Mouse (Mus musculus): ENCODE results near the gene Actrt2.

Actrt2 gene

GRCm38 (mm10) chr4:154638320-154638886 is 29.3 kb downstream of the Actrt2 start:
- no peak for DNase-seq (ENCODE audit: low spot score)

GRCm38 (mm10) chr4:154637468-154638319 is 30.0 kb downstream of the Actrt2 start:
- DNase-seq (ENCODE audit: low spot score) = no peak

- peak; percentile 35 for DNase-seq (ENCODE audit: low spot score)
Observed at GRCm38 (mm10) chr4:154636721-154637311, 30.9 kb downstream of the Actrt2 start, which contains the start of gene Prdm16. Gene Prdm16 (minus strand): TSS chr4:154636873.

DNA sequence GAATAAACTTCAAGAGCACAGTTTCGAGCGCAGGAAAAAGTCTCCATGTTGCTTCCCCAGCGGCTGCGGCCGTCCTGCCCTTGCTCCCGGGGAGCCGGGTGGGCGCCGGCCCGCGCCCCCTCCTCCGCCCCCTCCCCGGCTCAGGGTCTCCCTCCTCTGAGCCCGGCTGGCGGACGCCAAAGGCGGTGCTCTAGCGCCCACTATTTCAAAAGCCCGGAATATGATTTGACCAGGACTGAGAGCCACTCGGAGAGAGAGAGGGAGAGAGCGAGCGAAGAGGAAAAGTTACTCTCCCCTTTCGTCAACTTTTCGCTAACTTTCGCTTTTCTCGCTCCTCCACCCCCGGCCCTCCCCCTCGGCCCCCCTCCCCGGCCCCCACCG is 31.6 kb downstream of the Actrt2 start:
- peak; percentile 75 for DNase-seq (ENCODE audit: low spot score)

DNA sequence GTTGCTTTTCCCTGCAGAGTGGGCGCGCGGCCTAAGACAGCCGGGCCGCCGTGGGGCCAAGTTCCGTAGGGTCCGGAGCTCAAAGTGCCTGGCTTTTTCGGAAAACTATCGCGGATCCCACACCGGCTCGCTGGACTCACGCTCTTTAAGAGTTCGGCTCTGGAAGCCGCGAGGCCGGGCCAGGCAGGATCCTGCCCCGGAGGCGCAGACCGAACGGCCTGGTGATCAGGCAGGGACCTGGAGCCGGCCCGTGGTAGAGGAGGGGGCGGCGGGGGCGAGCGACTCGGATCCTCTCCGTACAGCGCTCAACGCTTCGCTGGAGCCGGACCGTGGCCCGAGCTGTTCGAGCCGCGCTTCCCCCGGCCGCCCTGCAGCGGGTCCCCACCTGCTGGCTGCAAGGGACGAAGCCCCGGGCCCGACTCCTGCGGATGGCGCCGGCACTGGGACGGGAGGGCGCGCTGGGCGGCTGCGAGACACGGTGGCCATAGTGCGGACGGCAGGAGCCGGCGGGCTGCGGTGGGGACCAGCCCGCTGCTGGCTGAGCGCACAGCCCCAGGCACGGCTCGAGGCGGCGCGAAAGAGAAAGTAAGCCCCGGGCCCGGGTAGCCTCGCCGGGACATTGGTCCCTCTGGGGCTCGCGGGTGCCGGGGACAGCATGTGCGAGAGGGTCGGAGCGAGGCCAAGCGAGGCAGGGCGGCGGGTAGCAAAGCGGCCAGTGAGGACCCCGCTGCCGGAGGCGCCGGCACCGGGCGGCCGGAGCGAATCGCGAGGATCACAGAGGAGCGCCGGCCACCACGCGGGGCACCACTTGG is 32.2 kb downstream of the Actrt2 start:
- DNase-seq (ENCODE audit: low spot score) = peak; percentile 29

GRCm38 (mm10) chr4:154634470-154635240 is 33.0 kb downstream of the Actrt2 start:
- no peak for DNase-seq (ENCODE audit: low spot score)

DNA sequence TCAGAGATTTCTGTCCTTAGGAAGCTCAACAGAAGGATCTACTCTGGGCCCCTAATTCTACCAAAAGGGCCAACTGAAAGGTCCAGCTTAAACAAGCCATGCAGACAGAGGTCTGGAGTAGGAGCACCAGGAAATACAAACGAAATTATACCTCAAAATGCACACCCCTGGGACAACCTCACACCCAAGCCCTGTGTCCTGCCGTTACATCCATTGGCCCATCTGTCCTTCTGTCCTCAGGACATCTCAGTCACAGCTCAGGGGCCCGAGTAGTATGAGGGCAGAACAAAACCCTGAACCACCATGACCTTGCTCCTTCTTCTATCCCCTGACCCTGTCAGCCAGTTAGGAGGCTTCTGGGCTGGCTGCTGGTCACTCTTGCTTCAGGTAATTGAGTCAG is 33.7 kb downstream of the Actrt2 start:
- DNase-seq (ENCODE audit: low spot score) = no peak

GRCm38 (mm10) chr4:154632800-154633764 is 34.6 kb downstream of the Actrt2 start:
- no peak for DNase-seq (ENCODE audit: low spot score)

DNA sequence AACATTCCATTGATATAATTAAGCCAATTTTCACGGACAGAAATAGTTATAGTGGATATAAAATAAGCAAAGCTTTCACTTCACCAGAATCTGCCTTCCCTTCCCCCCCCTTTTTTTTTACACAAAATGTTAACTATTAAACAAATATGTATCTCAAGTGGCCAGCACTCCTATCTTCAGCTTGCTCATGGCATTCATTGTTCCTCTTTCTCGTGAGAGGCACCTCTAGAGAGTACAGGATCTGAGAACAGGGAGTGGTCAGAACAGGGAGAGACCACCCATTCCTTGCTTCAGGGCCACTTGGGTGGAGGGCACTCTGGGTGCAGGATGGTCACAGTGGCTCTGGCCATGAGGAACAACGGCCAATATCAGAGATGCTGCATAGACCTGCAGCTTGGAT is 36.9 kb downstream of the Actrt2 start:
- DNase-seq (ENCODE audit: low spot score) = no peak

- DNase-seq (ENCODE audit: low spot score) = no peak
Observed at GRCm38 (mm10) chr4:154627419-154628142, 40.1 kb downstream of the Actrt2 start.

DNA sequence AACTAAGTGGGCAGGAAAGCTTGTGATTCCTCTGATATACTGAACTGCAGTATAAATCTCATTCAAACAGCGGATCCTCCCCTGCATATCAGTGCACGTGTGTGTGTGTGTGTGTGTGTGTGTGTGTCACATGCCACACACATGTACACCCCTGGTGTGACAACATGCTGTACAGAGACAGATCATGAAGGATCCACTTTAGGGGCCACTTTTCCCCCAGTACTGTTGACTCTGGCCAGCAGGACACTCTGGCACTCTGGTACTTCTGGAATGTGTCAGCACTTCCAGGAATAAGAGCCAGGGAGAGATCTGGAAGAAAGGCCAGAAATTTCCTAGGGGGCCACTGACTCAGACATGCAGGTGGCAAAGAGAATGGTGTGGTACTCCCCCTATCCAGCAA is 41.4 kb downstream of the Actrt2 start:
- no peak for DNase-seq (ENCODE audit: low spot score)

- no peak for DNase-seq (ENCODE audit: low spot score)
Observed at GRCm38 (mm10) chr4:154625710-154626109, 42.0 kb downstream of the Actrt2 start.

DNA sequence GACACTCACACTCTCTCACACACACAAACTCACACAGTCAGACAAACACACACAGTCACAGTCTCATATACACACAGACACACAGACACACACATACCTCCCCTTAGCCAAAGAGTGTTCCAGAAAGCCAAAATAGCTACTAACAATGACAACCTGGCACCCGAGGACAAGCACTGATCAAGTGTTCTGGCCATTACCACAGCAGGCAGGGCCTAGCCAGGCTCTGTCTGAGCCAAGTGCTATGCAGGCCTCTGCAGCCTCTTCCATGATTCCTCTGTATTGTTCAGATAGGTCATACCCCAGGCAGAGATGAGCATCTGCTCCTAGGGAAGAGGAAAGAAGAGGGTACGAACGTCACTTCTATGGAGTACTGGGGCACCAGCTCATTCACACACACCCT is 44.4 kb downstream of the Actrt2 start:
- no peak for DNase-seq (ENCODE audit: low spot score)

GRCm38 (mm10) chr4:154622521-154622920 is 45.1 kb downstream of the Actrt2 start:
- no peak for DNase-seq (ENCODE audit: low spot score)
